Mouse (Mus musculus) lung, postnatal 36 days (tissue): Measurements from ENCODE around the gene Ppp6r3.
A peak's percentile ranks its signal among the peaks of the same experiment; 100 is the strongest.

ENCODE experiments used
- DNase-seq: peaks from one replicate; pipeline ENCODE4 v3.0.0; 2022; ENCODE audit warnings: mixed read lengths

The Ppp6r3 gene

DNA sequence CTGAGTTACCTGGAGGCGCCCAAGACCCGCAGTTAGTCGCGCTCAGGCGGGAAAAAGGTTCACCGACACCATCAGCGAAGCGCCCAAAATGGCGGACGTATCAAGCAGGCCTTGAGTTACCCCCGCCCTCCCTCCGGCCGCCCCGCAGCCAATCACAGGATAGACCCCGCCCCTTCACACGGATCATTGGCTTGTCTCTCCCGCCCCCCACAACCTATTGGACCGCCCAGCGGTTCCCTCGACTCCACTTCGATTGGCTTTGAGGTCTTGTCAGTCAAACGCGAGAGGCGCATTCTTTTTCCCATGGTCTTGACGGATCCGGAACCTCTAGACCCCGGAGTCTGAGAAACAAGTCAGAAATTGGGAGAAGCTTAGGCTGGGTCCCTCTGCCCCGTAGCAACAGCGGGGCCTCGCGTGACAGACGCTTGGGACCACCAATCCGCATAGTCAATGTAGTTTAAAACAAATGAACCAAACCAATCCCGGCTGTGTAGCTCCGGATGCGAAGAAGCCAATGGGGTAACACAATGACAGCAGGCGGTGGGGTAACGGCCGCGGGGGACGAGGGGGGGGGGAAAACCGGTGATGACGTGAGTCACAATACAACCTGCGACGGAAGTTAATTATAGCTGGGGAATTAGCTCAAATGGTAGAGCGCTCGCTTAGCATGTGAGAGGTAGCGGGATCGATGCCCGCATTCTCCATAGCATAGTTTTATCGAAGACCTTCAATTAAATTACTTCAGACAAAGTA is at the start of gene Ppp6r3:
Ppp6r3 (minus strand) TSS at position 118 of the 753 bp plus-strand sequence.
- peak; percentile 100 for DNase-seq

DNA sequence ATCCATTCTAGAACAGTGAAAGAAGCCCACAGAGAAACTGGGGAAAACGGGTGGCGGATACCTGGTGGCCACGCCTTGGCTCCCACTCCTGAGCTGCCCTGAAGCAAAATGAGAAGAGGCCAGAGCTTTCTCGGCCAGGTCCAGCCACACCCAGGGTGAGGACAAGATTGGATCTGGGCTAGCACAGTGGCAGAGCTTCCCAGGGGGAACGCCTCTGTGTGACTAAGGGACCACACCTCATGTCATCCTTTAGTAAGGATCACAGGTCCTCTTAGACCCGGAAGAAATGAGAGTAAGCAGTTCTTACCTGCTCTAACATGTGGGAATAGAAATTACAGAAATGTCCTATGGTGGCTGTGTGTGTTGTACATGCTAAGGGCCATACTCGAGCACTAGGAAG is 49.6 kb upstream of the Ppp6r3 start:
- no peak for DNase-seq

DNA sequence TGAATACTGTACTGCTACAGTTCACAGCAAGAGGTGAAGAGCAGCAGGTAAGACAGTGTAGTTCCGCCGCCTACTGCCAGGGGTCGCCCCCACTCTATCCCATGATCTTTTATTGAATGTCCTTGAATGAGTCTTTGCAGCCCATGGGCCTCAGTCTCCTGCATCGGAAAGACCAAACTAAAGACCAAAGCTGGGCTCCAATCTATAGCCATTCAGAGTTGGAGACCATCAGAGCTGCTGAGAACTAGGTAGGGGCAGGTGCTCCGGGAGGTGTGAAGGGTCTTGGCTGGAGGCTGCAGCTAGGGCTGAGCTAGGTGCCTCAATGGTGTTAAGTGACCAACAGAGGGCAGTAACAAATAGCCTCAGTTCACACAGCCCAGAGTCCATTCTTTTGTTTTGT is 48.3 kb upstream of the Ppp6r3 start:
- peak; percentile 81 for DNase-seq

DNA sequence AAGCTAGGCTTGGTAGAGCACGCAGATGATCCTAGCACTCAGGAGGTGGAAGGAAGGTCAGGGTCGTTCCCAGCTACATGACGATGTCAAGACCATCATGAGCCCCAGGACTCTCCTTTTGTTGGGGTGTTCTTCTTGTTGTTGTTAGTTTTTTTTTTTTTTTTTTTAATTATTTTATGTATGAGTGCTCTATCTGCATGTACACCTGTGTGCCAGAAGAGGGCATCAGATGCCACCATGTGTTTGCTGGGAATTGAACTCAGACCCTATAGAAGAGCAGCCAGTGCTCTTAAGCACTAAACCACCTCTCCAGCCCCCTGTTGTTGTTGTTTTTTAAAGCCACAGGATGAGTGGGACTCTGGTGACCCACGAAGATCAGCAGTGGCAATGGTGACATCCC is 47.7 kb upstream of the Ppp6r3 start:
- DNase-seq: peak; percentile 26

DNA sequence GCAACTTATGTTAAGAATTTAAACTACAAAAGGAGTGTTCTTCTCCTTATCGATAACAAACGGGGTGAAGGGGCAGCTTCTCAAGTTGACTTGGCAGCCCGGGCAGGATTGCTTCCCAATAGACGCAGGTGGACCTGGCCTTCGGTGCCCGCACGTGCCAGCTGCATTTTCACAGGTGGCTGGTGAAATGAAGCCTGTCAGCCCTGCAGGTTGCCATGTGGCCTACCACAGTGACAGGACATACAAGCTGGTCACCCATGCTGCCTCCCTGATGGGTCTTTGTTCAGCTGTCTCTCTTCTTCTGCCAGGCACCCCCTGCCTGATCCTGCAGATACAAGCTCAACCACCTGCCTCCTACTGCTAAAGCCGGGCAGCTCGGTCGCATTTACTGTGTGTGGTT is 45.3 kb upstream of the Ppp6r3 start:
- no peak for DNase-seq

DNA sequence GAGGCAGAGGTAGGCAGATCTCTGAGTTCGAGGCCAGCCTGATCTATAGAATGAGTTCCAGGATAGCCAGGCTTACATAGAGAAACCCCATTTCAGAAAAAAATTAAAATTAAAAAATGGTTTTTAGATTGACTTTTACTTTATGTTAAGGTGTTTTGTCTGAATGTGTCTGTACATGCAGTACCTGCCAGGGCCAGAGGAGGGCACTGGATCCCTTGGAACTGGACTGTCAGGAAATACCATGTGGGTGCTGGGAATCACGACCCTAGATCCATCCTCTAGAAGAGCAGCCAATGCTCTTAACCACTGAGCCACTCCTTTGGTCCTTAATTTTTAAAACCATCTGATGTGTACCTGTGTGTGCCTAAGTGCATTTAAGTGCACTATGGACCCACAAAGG is 43.8 kb upstream of the Ppp6r3 start:
- no peak for DNase-seq

DNA sequence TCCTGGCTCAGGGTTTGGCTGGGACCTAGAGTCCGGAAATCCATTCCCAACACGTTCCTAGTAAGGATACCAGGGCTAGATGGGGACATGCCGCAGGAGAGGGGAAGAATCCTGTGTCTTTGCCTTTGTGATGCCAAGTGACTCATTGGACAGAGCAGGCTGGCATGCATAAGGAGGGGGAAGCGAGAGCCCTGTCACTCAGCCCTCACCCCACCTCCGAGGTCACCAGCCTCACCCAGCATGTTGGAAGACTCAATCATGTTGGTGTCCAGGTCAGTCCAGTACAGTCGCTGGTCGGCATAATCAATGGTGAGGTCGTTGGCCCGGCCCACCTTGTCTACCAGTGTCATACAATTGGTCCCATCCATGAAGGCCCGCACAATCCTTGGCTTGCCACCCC is 38.4 kb upstream of the Ppp6r3 start:
- no peak for DNase-seq

DNA sequence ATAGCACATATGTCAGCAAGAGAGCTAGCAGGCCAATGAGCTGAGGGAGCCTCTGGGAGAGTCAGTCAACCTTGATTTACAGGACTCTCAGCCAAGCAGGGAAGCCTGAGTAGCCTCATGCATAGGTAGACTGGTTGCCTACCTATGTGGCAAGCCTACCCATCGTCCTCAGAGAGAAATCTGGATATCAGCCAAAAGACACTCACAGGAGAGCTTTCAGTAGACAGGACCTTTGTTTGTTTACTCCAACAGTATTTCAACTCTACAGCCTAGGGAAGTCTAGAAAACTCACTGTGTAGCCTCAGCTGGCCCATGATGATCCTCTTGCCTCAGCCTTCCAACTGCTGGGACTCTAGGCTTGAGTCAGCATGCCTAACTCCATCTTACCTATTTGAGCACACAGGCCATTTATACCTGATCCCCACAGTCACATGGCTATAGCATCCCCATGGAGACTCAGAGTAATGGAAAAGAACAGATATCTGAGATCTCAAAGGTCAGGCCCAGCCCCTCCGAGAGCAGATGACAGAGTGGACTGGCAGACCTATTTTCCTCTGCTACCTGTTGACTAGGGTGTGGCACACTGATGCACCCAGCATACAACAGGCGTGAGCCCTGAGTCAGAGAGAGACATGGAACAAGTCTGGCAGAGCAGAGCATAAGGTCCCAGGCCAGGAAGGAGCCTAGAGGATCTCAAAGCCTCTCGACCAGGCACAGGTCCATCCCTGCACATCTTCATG is 37.2 kb upstream of the Ppp6r3 start:
- DNase-seq: no peak

DNA sequence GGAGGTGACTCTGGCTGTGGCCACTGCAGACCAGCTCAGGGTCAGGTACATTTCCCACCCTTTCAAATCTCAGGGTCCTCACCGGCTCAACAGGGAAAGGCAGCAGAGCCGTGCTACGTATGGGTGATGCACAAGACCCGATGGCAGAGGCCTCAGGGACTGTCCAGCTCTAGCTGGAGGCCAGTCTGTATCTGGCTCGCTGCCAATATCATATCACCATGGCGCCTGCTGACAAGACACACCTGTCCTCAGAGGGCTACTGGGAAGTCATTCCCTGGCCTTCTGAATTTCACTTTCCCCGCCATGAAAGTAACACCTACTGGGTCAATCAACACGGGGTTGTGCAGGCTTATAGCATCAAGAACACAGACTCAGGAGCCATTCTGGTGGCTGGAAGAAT is 36.2 kb upstream of the Ppp6r3 start:
- peak; percentile 35 for DNase-seq

DNA sequence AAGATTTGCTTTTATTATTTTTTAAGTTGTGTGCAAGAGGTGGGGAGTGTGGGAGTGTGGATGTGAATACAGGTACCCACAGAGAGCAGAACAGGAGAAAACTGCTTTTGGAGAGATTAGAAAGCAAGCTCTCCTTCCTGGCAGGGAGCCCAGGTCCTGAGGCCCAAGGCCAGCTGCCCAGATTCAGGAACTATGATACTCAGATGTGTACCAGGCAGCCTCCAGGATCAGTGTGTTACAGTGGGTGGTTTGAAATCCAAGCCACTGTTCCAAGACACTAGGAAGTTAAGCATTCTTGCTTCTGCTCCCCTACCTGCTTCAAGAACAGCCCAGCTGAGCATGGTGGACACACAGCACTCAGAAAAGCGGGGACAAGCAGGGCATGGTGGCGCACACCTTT is 35.3 kb upstream of the Ppp6r3 start:
- DNase-seq: peak; percentile 24

DNA sequence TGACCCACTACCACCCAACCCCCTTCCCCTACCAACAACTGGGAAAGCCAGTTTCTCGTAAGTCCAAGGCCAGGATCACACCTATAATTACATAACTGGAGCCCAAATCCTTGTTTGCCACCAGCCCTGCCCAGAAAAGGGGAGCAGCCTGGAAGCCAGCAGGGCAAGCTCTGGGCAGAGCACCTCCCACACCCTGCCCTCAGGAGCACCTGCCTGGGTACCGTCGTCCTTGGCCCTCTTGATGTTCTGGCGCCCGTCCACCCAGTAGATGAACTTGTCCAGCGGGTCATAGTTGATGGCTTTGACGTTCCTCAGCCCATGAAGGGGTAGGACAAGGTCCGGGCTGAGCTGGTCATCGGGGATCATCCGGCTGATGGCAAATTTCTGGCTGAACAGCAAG is 34.3 kb upstream of the Ppp6r3 start:
- DNase-seq: peak; percentile 58

DNA sequence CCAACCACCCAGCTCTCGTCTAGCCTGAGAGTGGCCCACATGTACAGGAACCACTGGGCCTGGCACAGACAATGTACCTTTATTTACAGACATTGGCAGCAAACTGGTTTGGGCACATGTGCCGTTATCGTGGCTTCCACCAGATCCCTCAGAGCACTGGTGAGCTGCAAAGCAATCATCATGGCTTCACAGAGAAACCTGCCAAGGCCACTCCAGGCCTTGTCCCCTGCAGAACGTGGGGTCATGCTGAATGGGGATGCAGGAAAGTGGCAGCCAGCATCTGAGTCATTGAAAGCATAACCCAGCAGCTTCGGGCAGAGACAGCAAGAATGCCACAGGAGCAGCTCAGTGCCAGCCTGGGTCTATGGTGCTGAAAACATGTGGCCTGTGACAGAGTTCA is 18.8 kb upstream of the Ppp6r3 start:
- no peak for DNase-seq

DNA sequence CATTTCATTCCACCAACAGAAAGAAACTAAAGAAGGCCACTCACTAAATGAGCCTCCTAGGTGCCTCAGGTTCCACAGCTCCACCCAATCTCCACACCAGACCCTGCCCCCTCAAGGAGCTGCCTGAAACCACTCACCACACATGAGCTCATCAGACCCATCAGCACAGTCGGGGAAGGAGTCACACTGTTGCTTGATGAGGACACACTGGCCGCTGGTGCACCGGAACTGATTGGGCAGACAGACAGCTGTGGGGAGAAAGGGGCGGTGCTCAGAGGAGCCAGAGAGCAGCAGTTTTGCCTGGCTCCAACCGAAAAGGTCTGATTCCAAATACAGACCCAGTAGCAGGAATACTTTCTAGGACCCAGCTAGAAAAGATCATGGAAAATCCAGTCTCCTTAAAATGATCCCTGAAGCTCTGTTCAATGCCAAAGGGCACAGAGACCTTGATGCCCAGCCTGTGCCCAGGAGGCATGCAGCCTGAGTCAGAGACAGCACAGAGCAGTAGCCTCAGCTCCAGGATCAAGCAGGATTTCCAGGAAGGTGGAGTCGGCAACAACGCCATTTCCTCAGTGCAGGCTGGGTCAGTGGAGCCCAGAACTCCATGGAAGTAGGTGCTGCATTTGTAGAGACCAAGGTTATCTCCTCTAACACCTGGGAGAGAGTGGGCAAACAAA is 18.0 kb upstream of the Ppp6r3 start:
- no peak for DNase-seq

DNA sequence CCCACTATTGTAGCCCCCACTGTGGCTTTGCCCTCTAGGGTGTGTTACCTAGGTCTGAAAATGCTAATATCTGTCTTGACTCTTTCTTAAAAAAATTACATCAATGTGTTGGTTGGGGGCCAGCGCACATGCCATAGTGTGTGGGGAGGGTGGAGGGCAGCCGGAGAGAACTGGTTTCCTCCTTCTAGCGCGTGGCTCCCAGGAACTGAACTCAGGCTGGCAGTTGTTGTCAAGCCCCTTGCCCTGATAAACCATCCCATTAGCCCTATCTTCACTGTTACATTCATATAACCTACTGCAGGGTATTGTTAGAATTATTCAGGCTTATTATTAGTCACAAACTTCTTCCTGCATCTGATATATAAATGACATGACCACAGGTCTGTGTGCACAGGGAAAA is 14.4 kb upstream of the Ppp6r3 start:
- no peak for DNase-seq

DNA sequence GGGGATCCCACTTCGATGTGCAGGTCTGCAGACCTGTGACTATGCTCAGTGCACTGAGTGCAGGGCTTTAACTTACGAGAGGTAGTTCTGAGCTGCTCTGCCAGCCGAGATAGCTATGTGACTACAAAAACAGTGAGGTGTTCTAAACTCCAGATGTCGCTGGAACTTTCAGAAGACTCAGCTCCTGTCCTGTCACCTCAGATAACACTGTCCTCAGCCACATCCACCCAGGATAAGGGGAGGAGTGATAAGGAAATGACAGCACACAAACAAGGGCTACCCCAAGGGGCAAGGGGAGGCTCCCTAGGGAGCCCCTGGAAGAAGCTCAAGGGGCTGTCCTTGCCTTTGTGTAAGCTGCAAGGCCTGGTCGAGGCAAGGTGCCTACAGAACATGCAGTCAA is 14.0 kb upstream of the Ppp6r3 start:
- DNase-seq: no peak

DNA sequence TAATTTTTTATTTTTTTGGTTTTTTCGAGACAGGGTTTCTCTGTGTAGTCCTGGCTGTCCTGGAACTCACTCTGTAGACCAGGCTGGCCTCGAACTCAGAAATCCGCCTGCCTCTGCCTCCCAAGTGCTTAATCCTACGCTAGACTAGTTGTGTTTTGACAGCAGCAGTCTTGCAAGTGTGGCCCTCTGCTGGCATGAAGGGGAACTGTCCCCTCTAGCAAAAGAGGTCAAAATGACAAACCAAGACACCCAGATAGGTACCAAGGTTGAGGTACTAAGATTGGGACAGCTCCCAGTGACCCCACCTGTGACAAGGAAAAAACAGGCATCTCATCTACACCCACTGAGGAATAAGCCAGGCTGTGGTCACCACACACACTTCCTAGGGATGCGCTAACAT is 12.2 kb upstream of the Ppp6r3 start:
- peak; percentile 53 for DNase-seq

DNA sequence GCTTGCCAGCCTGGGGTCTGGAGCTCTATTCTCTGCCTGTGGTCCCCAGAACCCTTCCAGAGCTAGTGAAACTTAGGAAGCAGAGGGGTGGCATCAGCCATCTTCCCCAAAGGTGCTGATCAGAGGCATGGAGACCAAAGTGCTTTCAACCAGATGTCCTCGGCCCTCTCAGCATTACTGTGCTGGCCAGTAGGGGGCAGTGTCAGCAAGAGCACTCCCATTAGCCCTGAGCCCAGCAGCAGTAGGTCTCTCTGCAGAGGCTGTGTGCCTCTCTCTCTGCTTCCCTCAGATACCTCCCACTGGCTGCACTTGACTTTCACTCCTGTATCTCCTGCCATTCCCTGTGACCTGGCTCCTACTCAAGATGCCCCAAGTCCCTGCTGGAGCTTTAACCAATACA is 11.0 kb upstream of the Ppp6r3 start:
- DNase-seq: peak; percentile 74

DNA sequence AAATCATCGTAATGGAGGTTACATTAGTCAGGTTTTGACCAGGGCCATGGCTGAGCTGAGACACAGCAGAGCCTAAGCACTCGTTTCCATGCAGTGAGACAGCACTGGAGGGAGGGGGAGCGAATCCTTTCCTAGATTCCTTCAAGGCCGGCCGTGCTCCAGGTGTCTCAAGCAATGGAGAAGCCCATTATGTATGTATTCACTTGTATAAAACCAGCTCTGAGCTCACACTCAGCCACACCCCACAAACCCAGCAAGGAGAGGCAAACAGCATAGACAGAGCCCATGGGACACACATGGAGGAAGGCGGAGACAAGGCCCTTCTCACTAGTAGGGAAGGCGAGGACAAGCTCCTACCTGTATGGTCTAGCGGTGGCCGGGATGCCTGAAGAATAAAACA is 10.5 kb upstream of the Ppp6r3 start:
- no peak for DNase-seq

DNA sequence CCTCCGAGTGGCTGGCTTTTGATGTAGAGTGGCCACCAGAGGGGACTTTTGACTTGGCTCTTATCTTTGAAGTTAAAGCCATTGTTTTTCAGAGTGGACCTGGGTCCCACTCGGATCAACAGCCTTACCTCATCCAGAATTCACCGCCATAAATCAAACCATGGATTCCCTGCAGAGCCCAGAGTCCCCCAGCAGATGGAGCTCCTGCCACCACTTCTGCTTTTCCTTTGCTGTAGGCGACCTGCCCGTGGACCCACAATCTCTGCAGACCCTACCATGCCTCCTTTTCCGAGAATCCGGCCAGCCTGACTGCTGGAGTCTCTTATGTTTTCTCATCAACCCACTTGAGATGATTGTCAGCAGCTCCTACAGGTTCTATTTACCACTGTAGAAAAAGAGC is 5.8 kb upstream of the Ppp6r3 start:
- DNase-seq: peak; percentile 75

DNA sequence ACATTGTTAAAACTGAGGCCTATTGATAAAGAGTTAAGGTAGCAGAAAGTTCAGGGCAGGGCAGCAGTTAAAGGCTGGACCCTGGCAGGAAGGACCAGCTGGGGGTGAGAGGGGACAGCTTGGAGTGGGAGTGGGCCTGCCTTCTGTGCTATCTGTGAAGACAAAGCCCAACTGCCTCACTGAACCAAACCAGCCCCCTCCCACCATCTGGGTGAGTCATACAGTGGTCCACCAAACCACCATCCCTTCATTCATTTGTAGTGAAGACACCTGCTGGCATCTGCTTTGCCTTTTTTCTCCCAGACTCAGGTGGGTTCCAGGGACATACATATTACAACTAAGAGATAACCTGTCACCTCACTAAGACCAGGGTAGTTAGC is 2.4 kb upstream of the Ppp6r3 start:
- no peak for DNase-seq

DNA sequence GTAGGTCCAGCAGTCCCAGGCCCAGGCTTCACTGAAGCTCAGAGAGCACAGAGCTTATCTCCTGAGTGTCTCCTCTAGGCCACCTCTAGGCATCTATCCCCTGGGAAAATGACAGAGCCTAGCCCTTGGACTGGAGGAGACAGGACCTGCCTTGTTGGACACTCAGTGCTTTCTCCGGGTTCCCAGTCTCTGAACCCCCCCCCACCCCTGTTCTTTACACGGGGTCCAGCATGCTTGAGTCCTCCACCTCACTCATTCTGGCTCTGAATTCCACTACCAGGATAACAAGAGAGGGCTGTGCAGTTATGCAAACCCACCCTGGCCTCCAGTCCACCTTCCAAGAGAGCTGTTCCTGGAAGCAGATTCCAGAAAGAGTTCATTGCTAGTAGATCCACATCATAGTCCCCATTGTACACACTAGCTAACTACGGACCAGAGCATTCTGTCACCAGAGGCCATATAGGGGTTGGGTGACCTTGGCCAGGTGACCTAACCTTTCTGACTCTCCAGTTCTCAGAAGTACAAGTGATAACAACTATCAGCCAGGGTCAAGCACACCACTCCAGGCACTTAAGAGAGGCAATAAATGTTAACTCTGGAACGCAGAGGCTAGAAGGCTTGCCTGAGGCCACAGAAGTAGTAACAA is 1.8 kb upstream of the Ppp6r3 start:
- peak; percentile 69 for DNase-seq

DNA sequence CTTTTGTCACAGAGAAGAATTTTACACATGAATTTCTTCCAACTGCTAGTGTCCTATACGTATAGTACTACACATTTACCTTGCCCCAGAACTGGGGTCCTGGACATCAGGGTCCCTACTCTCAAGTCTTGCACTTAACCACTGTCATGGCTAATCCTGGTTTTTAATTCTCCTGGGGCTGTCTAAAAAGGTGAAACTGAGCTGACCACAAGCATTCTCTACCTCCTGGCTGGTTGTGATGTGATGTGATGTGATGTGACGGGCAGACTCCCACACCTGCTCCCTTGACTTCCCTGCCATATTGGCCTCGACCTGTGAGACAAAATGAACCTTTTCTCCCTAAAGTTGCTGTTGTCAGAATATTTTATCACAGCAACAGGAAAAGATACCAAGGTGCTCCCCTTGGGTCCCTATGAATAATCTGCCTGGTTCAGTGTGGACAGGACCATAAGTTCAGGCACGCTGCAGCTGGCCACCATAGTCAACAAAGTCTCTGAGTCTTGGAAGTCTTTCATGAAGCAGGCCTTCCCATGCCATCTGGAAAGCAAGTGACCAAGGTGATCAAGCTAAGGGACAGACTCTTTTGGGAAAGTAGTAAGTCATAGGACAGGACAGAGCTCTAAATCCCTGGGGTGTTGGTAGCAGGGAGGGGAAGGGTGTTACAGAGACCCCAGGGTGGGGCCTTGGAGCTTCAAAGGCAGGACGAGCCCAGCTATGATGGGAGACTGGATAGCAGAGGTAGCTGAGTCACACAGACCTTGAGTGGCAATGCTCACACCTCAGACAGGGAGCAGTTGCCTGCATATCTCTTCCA is 1.1 kb upstream of the Ppp6r3 start:
- no peak for DNase-seq

DNA sequence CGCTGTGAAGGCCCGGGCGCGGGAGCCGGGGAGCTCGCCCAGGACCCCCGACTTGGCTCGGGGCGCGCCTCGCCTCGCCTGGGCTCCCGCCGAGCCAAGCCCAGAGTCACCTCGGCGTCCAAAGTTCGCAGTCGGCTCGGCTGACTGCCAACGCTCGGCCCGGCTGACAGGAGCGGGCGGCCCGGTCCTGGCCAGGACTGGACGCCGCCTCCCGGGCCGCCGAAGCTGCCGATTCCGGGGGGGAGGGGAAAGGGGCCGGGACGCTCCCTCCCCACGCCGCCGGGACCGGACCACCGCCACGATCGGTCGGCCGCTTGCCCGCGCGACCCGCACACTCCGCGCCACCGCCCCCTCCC is 295 bp downstream of the Ppp6r3 start:
- DNase-seq: peak; percentile 80
